Mouse (Mus musculus) myocyte (in vitro differentiated cells): Measurements from ENCODE around the gene Kmt5b.

ENCODE experiments used
- MAX ChIP-seq: IDR thresholded peaks from one replicate; pipeline ENCODE4 v1.6.1; 2011; ENCODE audit warnings: low read depth, mild to moderate bottlenecking, control low read depth
- POLR2A ChIP-seq: IDR thresholded peaks from one replicate; pipeline ENCODE4 v1.6.1; 2011; ENCODE audit warnings: low read depth, mild to moderate bottlenecking, control low read depth, moderate library complexity; ENCODE audit not compliant: insufficient read length

DNA sequence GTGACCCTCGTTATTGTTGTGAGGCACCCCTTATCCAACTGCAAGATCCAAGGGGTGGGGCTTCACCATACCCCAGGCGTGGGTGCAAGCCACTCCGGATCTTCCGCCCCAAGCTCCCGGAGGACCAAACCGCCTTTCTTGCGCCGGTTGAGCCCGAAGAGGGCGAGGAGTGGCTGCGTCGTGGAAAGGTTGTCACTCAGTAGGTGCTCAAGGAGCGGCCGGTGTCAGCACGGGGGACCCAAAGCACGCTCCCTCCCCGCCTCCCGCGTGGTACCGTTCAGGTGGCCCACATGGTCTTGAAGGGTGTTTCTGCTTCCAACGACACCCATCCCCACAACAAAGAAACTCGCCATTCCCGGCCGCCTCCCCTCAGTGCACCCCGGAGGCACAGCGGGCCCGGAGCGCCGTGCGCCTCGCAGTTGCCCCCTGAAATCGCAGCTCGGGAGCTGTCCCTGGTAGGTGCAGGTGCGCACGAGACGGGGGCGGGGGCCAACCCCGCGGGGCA lies at the start of gene Kmt5b:
- peak; percentile 82 for TF ChIP-seq POLR2A
- no peak for TF ChIP-seq MAX
